In genomic region chr11:103326950-103327349, GRCm38 (mm10) we compare ENCODE assay signal across 8 mouse cellular contexts. TPM values are rescaled to one million over a fixed set of nuclear protein-coding genes. Genes with fewer than 3 reads are reported as not detected.
DNase-seq lines count a peak whose midpoint lies in the region; ATAC-seq lines count a peak whose summit lies in the region.

No protein-coding gene starts in this region.

- peak; percentile 67 for DNase-seq in cerebellum, adult 11 months
- DNase-seq in MEL-GATA-1-ER (ENCODE audit: extremely low read depth, low read depth): peak; percentile 53
- DNase-seq in cerebellum, adult 8-10 months: peak; percentile 82
- DNase-seq in gastrocnemius, postnatal 14 days: peak; percentile 73
- peak; percentile 82 to 84 for DNase-seq in layer of hippocampus, postnatal 14 days (ENCODE audit: low spot score in 2 of 2)
- peak; percentile 75 to 87 for DNase-seq in spleen, postnatal 10 days (ENCODE audit: low spot score in 2 of 2)

- intact Hi-C loops in gastrocnemius, postnatal 14 days (cut with DNase I; ENCODE audit: low total_unique reads): loop anchor here (5.0 kb wide), 1 partner anchor 155 kb away; the partner anchor contains the start of gene Fmnl1

- no peak for ATAC-seq in cerebellum, adult (ENCODE audit: insufficient number of reproducible peaks, low FRiP score, low TSS enrichment)
- peak; percentile 87 for ATAC-seq in megakaryocyte progenitor cell, adult 5-6 weeks (replicated peaks; ENCODE audit: poor library complexity)

RNA-seq across cellular contexts. Expression of gene Arhgap27, which starts 36.5 kb away (rescaled TPM):
- total RNA-seq in gastrocnemius, postnatal 14 days (2021): 10 to 100 TPM in 1 of 2 experiments, 1 to 10 TPM in 1; 7.5 to 13.5 TPM
- 10 to 100 TPM in 1 of 2 experiments, 1 to 10 TPM in 1; 9.8 to 10.1 TPM for total RNA-seq in layer of hippocampus, postnatal 14 days (2021)
- 10.8 and 14.2 TPM in 2 replicates for total RNA-seq in megakaryocyte progenitor cell, adult 5-6 weeks (2015)
- 11.2 and 11.5 TPM in 2 replicates for total RNA-seq in megakaryocyte progenitor cell, adult 5-6 weeks (2017)

RNA-seq across cellular contexts. Expression of gene Map3k14, which starts 59.7 kb away (rescaled TPM):
- 1 to 10 TPM; 2.2 to 2.3 TPM for total RNA-seq in gastrocnemius, postnatal 14 days (2021)
- total RNA-seq in layer of hippocampus, postnatal 14 days (2021): 1 to 10 TPM; 2.4 to 3.0 TPM
- 4.5 and 4.8 TPM in 2 replicates for total RNA-seq in megakaryocyte progenitor cell, adult 5-6 weeks (2015)
- total RNA-seq in megakaryocyte progenitor cell, adult 5-6 weeks (2017): 3.9 and 4.5 TPM in 2 replicates
